Mouse (Mus musculus): Measurements from ENCODE around the gene Wipf2. TPM values are rescaled to one million over a fixed set of nuclear protein-coding genes. Genes with fewer than 3 reads are reported as not detected.

The Wipf2 gene
- polyA plus RNA-seq, 1 experiment from 2014 or later, result 3.9 TPM

DNA sequence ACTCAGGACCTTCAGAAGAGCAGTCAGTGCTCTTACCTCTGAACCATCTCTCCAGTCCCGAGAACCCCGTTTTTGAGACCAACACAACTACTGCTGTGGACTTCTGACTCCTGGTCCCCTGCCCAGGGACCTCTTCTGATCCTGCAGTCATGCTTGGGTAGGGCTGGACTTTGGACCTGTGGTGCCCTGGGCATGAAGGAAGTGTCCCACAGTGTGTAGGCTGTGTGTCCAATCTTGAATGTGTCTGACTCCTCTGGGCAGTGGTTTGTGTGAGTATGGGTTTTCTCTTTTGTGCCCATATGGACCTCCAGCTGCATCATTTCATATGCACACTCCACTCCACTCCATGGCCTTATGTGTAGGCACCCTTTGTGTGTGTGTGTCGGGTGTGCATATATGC, 71.7 kb downstream of the Wipf2 start:
- H3K9me3 ChIP-seq (replicated peaks), result no peaks in the 10 kb centered on the region
- H3K9ac ChIP-seq (replicated peaks), result no peak overlapping the region
- no peak overlapping the region for H3K4me2 ChIP-seq
- no peaks in the 10 kb centered on the region for H3K36me3 ChIP-seq
- WGBS, result 87% methylated on average over 3 of the region's 3 CpGs
- ATAC-seq (ENCODE audit: low FRiP score), result no peak
- H3K4me1 ChIP-seq, result peaks cover 80% of the 10 kb centered on the region
- H3K27me3 ChIP-seq (replicated peaks), result no peaks in the 10 kb centered on the region
- no peak overlapping the region for H3K27ac ChIP-seq (replicated peaks)
- no peak overlapping the region for H3K4me3 ChIP-seq (replicated peaks)

DNA sequence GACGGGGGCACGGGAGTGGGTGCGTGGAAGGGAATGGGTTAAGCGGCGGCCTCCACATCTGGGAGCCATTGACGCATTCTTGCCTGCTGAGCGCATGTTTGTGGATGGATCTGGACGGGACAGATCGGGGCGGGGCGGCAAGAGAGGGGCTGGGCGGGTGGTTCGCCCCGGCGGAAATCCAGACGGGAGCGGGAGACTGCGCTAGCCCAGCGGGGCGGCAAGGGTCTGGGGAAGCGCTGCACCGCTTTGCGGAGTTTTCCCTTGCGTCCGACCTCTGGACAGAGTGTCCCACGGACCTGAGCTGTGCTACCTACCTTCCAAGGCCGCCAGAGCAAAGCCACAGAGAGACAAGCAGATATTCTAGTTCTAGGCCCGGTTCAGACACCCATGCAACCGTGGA, 72.7 kb downstream of the Wipf2 start:
- Histone ChIP-seq H3K9ac (replicated peaks) (peak overlapping the region; percentile 53; the same call in 1 of the 2 replicates), H3K4me2 (peak overlapping the region; percentile 84), H3K4me1 (peaks cover 80% of the 10 kb centered on the region), H3K27me3 (replicated peaks) (no peaks in the 10 kb centered on the region), H3K4me3 (replicated peaks) (peak overlapping the region; percentile 71), H3K9me3 (replicated peaks) (no peaks in the 10 kb centered on the region), H3K36me3 (no peaks in the 10 kb centered on the region), H3K27ac (replicated peaks) (peak overlapping the region; percentile 65)
- no peak for ATAC-seq (ENCODE audit: low FRiP score)
- 4% methylated on average over 29 of the region's 29 CpGs for whole genome bisulfite sequencing

GRCm38 (mm10) chr11:98936606-98937409, 73.4 kb downstream of the Wipf2 start:
- Histone ChIP-seq H3K27me3 (replicated peaks) (no peaks in the 10 kb centered on the region), H3K4me2 (peak overlapping the region; percentile 84), H3K4me1 (peaks cover 80% of the 10 kb centered on the region), H3K27ac (replicated peaks) (peak overlapping the region; percentile 65), H3K4me3 (replicated peaks) (peak overlapping the region; percentile 71), H3K9me3 (replicated peaks) (no peaks in the 10 kb centered on the region), H3K9ac (replicated peaks) (peak overlapping the region; percentile 53), H3K36me3 (no peaks in the 10 kb centered on the region)
- 4% methylated on average over 23 of the region's 23 CpGs for WGBS
- peak; percentile 22; the same call in 1 of the 2 replicates for ATAC-seq (ENCODE audit: low FRiP score)

DNA sequence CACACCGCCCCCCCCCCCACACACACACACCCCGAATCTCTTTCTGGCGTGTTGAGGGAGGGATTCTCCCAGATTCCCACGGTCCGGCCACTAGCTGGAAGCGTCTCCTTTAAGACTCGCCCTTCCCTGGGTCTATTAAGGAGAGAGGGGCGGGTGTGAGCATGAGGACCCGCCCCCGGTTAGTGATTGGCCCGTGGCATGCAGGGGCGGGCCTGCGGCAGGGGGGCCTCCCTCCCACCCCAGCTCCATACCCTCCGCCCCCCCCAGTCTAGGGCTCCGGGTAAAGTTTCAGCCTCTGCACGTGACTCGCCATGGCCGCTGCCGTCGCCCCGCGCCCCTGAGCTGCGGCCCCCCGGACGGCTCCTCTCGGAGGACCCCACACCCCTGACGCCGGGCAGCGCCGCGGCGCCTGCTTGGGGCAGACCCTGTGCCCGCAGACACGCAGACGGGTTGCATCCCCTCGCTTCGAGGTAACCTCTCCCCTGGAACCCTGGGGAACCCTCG, 74.0 kb downstream of the Wipf2 start:
- peaks cover 80% of the 10 kb centered on the region for H3K4me1 ChIP-seq
- H3K4me2 ChIP-seq, result peak overlapping the region; percentile 84
- H3K4me3 ChIP-seq (replicated peaks), result peak overlapping the region; percentile 71
- under 1% methylated on average over 38 of the region's 38 CpGs for WGBS
- peak; percentile 85 for ATAC-seq (ENCODE audit: low FRiP score)
- no peaks in the 10 kb centered on the region for H3K27me3 ChIP-seq (replicated peaks)
- H3K9ac ChIP-seq (replicated peaks), result peak overlapping the region; percentile 53
- no peaks in the 10 kb centered on the region for H3K9me3 ChIP-seq (replicated peaks)
- H3K36me3 ChIP-seq, result no peaks in the 10 kb centered on the region
- H3K27ac ChIP-seq (replicated peaks), result peak overlapping the region; percentile 65

DNA sequence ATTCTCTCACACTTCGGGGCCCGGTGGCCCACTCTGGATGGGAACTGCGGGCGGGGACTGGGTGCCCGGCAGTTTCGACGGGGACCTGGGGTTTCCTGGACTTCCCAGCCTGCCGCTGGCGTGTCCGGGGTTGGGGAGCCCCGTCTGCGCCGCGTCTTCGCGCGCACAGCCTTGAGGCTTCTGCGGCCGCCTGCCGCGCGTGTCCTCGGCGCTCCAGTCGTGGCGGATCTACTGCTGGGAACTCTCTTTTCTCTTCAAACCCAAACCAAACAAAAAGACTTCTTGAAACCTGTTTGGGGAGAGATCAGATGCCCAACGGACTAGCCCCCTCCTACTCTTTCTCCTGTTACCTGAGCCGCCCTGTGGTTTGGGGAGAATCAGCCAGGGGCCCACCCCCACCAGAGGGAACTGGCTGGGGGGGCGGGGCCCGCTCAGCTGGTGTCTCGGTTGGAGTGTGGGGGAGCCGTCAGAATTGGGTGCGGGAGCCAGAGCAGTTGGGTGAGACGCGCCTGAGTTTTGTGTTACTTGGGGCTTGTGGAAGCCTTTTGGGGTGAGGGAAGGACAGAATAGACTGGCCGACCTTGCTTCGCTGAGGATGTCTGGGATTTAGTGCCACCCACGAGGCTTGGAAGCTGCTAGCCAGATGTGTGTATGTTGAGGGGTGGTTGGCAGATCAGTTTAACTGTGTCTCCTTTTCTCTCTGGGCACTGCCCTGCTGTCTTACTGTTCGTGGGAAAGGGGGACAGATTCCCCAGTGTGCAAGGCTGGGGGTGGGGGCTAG, 74.7 kb downstream of the Wipf2 start:
- H3K9me3 ChIP-seq (replicated peaks), result no peaks in the 10 kb centered on the region
- 0 out of 2 replicates have a peak, but pooled peaks have one; percentile 2 for ATAC-seq (ENCODE audit: low FRiP score)
- peak overlapping the region; percentile 84 for H3K4me2 ChIP-seq
- H3K27me3 ChIP-seq (replicated peaks), result no peaks in the 10 kb centered on the region
- peak overlapping the region; percentile 54 for H3K27ac ChIP-seq (replicated peaks)
- no peaks in the 10 kb centered on the region for H3K36me3 ChIP-seq
- peak overlapping the region; percentile 53 for H3K9ac ChIP-seq (replicated peaks)
- under 1% methylated on average over 39 of the region's 39 CpGs for WGBS
- peaks cover 80% of the 10 kb centered on the region for H3K4me1 ChIP-seq
- peak overlapping the region; percentile 71 for H3K4me3 ChIP-seq (replicated peaks)

GRCm38 (mm10) chr11:98938701-98939083, 75.3 kb downstream of the Wipf2 start:
- no peaks in the 10 kb centered on the region for H3K9me3 ChIP-seq (replicated peaks)
- H3K27ac ChIP-seq (replicated peaks), result no peak overlapping the region
- H3K36me3 ChIP-seq, result no peaks in the 10 kb centered on the region
- H3K27me3 ChIP-seq (replicated peaks), result no peaks in the 10 kb centered on the region
- H3K9ac ChIP-seq (replicated peaks), result peak overlapping the region; percentile 53; the same call in 1 of the 2 replicates
- H3K4me2 ChIP-seq, result peak overlapping the region; percentile 84
- 45% methylated on average over 7 of the region's 7 CpGs for WGBS
- H3K4me3 ChIP-seq (replicated peaks), result peak overlapping the region; percentile 71
- no peak for ATAC-seq (ENCODE audit: low FRiP score)
- H3K4me1 ChIP-seq, result peaks cover 80% of the 10 kb centered on the region

DNA sequence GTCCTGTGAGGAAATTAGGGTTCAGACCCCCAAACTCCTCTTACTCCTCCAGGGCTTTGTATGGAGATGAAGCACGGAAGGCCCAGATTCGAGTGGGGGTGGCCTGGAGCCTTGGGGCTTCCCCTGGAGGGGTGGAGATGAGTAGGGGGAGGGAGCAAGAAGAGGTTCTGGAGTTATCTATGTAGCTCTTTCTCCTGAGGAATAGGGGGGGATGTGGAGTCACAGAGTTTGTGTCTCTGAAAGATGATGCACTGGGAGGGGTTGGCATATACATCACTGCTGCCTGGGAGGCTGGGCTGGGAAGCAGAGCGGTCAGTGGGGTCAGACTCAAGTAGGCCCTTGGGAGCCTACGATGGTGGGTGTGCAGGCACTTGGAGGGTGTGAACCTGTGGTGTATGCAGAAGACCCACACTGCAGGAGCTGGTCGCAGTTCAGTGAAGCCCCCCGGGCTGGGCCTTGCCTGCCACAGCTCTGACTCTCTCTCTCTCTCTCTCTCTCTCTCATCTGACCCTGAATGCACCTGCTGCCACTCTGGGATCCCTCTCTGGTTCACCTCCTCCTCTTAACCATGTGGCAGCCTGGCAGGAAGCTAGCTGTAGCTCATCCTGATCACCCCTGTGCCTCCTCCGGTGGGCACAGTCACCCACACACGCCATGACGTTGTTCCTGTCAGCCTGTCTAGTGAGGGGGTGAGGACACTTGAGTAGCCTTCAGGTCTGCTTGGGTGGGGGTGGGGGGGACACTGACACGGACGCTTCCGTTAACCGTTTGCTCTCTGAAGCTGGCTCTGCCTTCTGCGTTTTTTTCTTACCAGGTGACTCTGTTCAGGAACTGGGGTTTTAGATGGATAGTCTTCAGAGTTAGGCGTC, 75.9 kb downstream of the Wipf2 start:
- H3K4me1 ChIP-seq, result peaks cover 85% of the 10 kb centered on the region
- no peak for ATAC-seq (ENCODE audit: low FRiP score)

DNA sequence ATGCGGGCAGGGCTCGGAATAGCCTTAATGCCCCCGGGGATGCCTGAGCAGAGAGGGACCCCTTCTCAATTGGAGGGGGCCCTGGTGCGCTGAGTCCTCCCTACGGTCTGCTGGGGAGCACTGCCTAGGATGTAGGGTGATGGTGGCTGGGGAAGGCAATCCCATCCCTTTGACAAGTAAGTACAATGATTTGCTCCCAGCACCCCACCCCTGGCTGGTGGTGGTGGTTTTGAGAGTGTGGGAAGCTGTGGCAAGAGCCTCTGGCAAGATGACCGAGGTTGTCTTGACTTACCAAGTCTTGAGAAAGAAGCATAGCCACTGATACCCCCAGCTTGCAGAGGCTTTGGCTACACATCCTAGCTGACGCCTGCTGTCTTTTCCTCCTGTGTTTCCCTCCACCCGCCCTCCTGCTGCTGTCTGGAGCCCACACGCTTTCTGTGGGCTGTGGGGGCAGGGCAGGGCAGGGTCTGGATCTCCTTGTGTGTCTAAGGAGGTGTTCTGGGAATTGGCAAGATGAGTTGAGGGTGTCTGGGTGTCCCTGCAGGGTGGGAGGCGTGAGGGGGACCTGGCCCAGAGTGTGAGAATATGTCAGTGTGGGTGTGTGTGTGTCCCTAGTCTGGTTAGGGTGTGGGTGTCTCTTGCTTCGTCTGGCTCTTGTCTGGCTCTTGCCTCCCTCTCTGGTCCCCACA, 76.7 kb downstream of the Wipf2 start:
- 0 out of 2 replicates have a peak overlapping the region, but pooled peaks have one; percentile 51 for H3K27ac ChIP-seq (replicated peaks)
- no peak overlapping the region for H3K4me3 ChIP-seq (replicated peaks)
- H3K36me3 ChIP-seq, result no peaks in the 10 kb centered on the region
- 60% methylated on average over 11 of the region's 11 CpGs for WGBS
- H3K9ac ChIP-seq (replicated peaks), result peak overlapping the region; percentile 17; the same call in 1 of the 2 replicates
- peak overlapping the region; percentile 84 for H3K4me2 ChIP-seq
- no peaks in the 10 kb centered on the region for H3K27me3 ChIP-seq (replicated peaks)
- H3K9me3 ChIP-seq (replicated peaks), result no peaks in the 10 kb centered on the region
- ATAC-seq (ENCODE audit: low FRiP score), result no peak
- H3K4me1 ChIP-seq, result peaks cover 93% of the 10 kb centered on the region

More for the DNA sequence above, 75.9 kb downstream of the Wipf2 start:
- H3K27ac ChIP-seq (replicated peaks), result no peak overlapping the region
- no peaks in the 10 kb centered on the region for H3K27me3 ChIP-seq (replicated peaks)
- peak overlapping the region; percentile 71; the same call in 1 of the 2 replicates for H3K4me3 ChIP-seq (replicated peaks)
- H3K9ac ChIP-seq (replicated peaks), result 0 out of 2 replicates have a peak overlapping the region, but pooled peaks have one; percentile 14
- H3K9me3 ChIP-seq (replicated peaks), result no peaks in the 10 kb centered on the region
- H3K36me3 ChIP-seq, result no peaks in the 10 kb centered on the region
- WGBS, result 54% methylated on average over 15 of the region's 15 CpGs
- H3K4me2 ChIP-seq, result peak overlapping the region; percentile 84

DNA sequence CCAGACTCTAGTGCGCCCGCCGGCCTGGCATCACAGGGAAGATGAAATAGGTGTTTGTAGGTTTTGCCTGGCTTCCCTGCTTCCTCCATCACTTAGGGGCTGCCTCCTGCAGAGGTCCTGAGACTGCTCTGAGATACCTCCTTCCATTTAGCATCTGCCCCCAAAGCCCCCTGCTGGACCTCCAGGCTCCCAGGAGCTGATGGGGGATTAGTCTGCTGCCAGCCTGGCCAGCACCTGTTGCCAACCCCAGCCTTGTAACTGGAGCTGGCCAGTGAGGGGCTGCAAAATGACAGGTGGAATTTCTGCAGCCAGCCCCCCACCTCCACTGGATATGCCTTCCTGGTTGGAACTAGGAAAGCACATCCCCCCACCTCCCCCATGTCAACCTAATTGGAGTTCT, 77.3 kb downstream of the Wipf2 start:
- Histone ChIP-seq H3K27me3 (replicated peaks) (no peaks in the 10 kb centered on the region), H3K9ac (replicated peaks) (peak overlapping the region; percentile 56), H3K4me1 (peaks cover 98% of the 10 kb centered on the region)

GRCm38 (mm10) chr11:98941341-98941825, 77.9 kb downstream of the Wipf2 start:
- H3K27me3 ChIP-seq (replicated peaks), result no peaks in the 10 kb centered on the region
- H3K9me3 ChIP-seq (replicated peaks), result no peaks in the 10 kb centered on the region
- peak overlapping the region; percentile 84 for H3K4me2 ChIP-seq
- H3K4me1 ChIP-seq, result peaks cover 92% of the 10 kb centered on the region
- H3K9ac ChIP-seq (replicated peaks), result peak overlapping the region; percentile 56
- no peak for ATAC-seq (ENCODE audit: low FRiP score)
- H3K27ac ChIP-seq (replicated peaks), result peak overlapping the region; percentile 90
- 1% methylated on average over 12 of the region's 12 CpGs for WGBS
- peak overlapping the region; percentile 52 for H3K4me3 ChIP-seq (replicated peaks)
- no peaks in the 10 kb centered on the region for H3K36me3 ChIP-seq

More for the DNA sequence above, 77.3 kb downstream of the Wipf2 start:
- no peaks in the 10 kb centered on the region for H3K36me3 ChIP-seq
- WGBS, result 52% methylated on average over 3 of the region's 3 CpGs
- no peaks in the 10 kb centered on the region for H3K9me3 ChIP-seq (replicated peaks)
- H3K4me2 ChIP-seq, result peak overlapping the region; percentile 84
- H3K27ac ChIP-seq (replicated peaks), result peak overlapping the region; percentile 90
- no peak for ATAC-seq (ENCODE audit: low FRiP score)
- peak overlapping the region; percentile 52; the same call in 1 of the 2 replicates for H3K4me3 ChIP-seq (replicated peaks)

Measured in neural tube, embryonic 15.5 days (tissue).